Mouse (Mus musculus): ENCODE data around the gene Tmem43. TPM values are rescaled to one million over a fixed set of nuclear protein-coding genes. Genes with fewer than 3 reads are reported as not detected.

The Tmem43 gene
- total and polyA plus RNA-seq, 3 experiments: 22.3 to 23.7 TPM; not detected in 1

GRCm38 (mm10) chr6:91533771-91534170, 60.3 kb downstream of the Tmem43 start:
- no peak overlapping the region for H3K4me3 ChIP-seq (ENCODE audit: control insufficient read depth in 1 of 2, insufficient read depth in 1 of 2, low read depth in 2 of 2, low read length in 2 of 2)
- H3K79me2 ChIP-seq (ENCODE audit: control insufficient read depth, insufficient read depth, low read length, poor library complexity): no peaks in the 10 kb centered on the region
- H3K27ac ChIP-seq (ENCODE audit: control insufficient read depth, low read depth, low read length): no peak overlapping the region
- H3K27me3 ChIP-seq (ENCODE audit: control insufficient read depth in 1 of 2, insufficient read depth in 2 of 2, low read length in 2 of 2): 0 out of 4 replicates have a peak, but pooled peaks cover 0 to 1% of the 10 kb centered on the region in 2 experiments
- TF ChIP-seq GATA1 (IDR thresholded peaks at IDR 0.05; ENCODE audit: low read depth, low read length) (no peak), BHLHE40 (IDR thresholded peaks at IDR 0.05; ENCODE audit: borderline replicate concordance, low read depth, low read length) (no peak), NELFE (IDR thresholded peaks at IDR 0.05; ENCODE audit: low read depth, low read length) (no peak), JUND (IDR thresholded peaks at IDR 0.05; ENCODE audit: low read depth, low read length) (no peak), MAFK (IDR thresholded peaks at IDR 0.05; ENCODE audit: borderline replicate concordance, low read depth, low read length) (no peak), ZNF384 (IDR thresholded peaks at IDR 0.05; ENCODE audit: low read depth, low read length) (no peak), ZMIZ1 (IDR thresholded peaks at IDR 0.05; ENCODE audit: low read depth, low read length) (no peak), TCF12 (IDR thresholded peaks at IDR 0.05; ENCODE audit: low read depth, low read length) (no peak), USF2 (IDR thresholded peaks at IDR 0.05; ENCODE audit: borderline replicate concordance in 1 of 2, insufficient read depth in 1 of 2, low read depth in 1 of 2, low read length in 2 of 2) (no peak), POLR2AphosphoS5 (IDR thresholded peaks at IDR 0.05; ENCODE audit: borderline replicate concordance, low read depth, low read length) (no peak), MEF2A (IDR thresholded peaks at IDR 0.05; ENCODE audit: extremely low read depth, insufficient replicate concordance, low read depth, low read length, poor library complexity, severe bottlenecking) (no peak), MYC (IDR thresholded peaks at IDR 0.05; ENCODE audit: low read depth, low read length) (no peak), MYB (IDR thresholded peaks at IDR 0.05; ENCODE audit: low read depth, low read length) (no peak), USF1 (IDR thresholded peaks at IDR 0.05; ENCODE audit: low read depth, low read length) (no peak), E2F4 (IDR thresholded peaks at IDR 0.05; ENCODE audit: borderline replicate concordance, low read depth, low read length) (no peak), MXI1 (IDR thresholded peaks at IDR 0.05; ENCODE audit: low read depth, low read length) (no peak), NRF1 (IDR thresholded peaks at IDR 0.05; ENCODE audit: insufficient read depth, low read depth, low read length, poor library complexity, severe bottlenecking) (no peak), SMC3 (IDR thresholded peaks at IDR 0.05; ENCODE audit: low read depth, low read length) (no peak), MAZ (IDR thresholded peaks at IDR 0.05; ENCODE audit: low read depth, low read length) (no peak), HCFC1 (IDR thresholded peaks at IDR 0.05; ENCODE audit: low read depth, low read length) (no peak)
- H3K9me3 ChIP-seq (replicated peaks; ENCODE audit: insufficient read depth, low read length): no peaks in the 10 kb centered on the region
- no peak for DNase-seq (ENCODE audit: low read depth, low spot score)
- no peak overlapping the region for H3K9ac ChIP-seq (ENCODE audit: control insufficient read depth, low read depth, low read length, poor library complexity, severe bottlenecking)
- no peaks in the 10 kb centered on the region for H3K4me1 ChIP-seq (ENCODE audit: control insufficient read depth in 1 of 2, insufficient read depth in 2 of 2, low read length in 2 of 2)
- no peaks in the 10 kb centered on the region for H3K36me3 ChIP-seq (ENCODE audit: control insufficient read depth in 1 of 2, insufficient read depth in 2 of 2, low read length in 2 of 2)

GRCm38 (mm10) chr6:91534268-91534667, 60.8 kb downstream of the Tmem43 start:
- no peaks in the 10 kb centered on the region for H3K4me1 ChIP-seq (ENCODE audit: control insufficient read depth in 1 of 2, insufficient read depth in 2 of 2, low read length in 2 of 2)
- TF ChIP-seq GATA1 (IDR thresholded peaks at IDR 0.05; ENCODE audit: low read depth, low read length): no peak
- no peak for TF ChIP-seq NELFE (IDR thresholded peaks at IDR 0.05; ENCODE audit: low read depth, low read length)
- no peak for TF ChIP-seq MAFK (IDR thresholded peaks at IDR 0.05; ENCODE audit: borderline replicate concordance, low read depth, low read length)
- no peak for TF ChIP-seq POLR2AphosphoS5 (IDR thresholded peaks at IDR 0.05; ENCODE audit: borderline replicate concordance, low read depth, low read length)
- TF ChIP-seq TBP (IDR thresholded peaks at IDR 0.05; ENCODE audit: low read depth, low read length): no peak
- no peak for TF ChIP-seq MEF2A (IDR thresholded peaks at IDR 0.05; ENCODE audit: extremely low read depth, insufficient replicate concordance, low read depth, low read length, poor library complexity, severe bottlenecking)
- TF ChIP-seq ETS1 (IDR thresholded peaks at IDR 0.05; ENCODE audit: low read depth, low read length): no peak
- TF ChIP-seq BHLHE40 (IDR thresholded peaks at IDR 0.05; ENCODE audit: borderline replicate concordance, low read depth, low read length): no peak
- H3K79me2 ChIP-seq (ENCODE audit: control insufficient read depth, insufficient read depth, low read length, poor library complexity): no peaks in the 10 kb centered on the region
- no peak overlapping the region for H3K9ac ChIP-seq (ENCODE audit: control insufficient read depth, low read depth, low read length, poor library complexity, severe bottlenecking)
- no peaks in the 10 kb centered on the region for H3K36me3 ChIP-seq (ENCODE audit: control insufficient read depth in 1 of 2, insufficient read depth in 2 of 2, low read length in 2 of 2)
- 0 out of 4 replicates have a peak, but pooled peaks cover 0 to 1% of the 10 kb centered on the region in 2 experiments for H3K27me3 ChIP-seq (ENCODE audit: control insufficient read depth in 1 of 2, insufficient read depth in 2 of 2, low read length in 2 of 2)
- no peak for DNase-seq (ENCODE audit: low read depth, low spot score)
- no peak overlapping the region for H3K4me3 ChIP-seq (ENCODE audit: control insufficient read depth in 1 of 2, insufficient read depth in 1 of 2, low read depth in 2 of 2, low read length in 2 of 2)
- H3K9me3 ChIP-seq (replicated peaks; ENCODE audit: insufficient read depth, low read length): no peaks in the 10 kb centered on the region
- H3K27ac ChIP-seq (ENCODE audit: control insufficient read depth, low read depth, low read length): no peak overlapping the region
